Mouse (Mus musculus) right cerebral cortex, postnatal 25 days (tissue): ENCODE measurements at regions not wholly inside any gene's neighbourhood (a gene's known extent, or its start where the extent isn't known, plus 50 kb on each side); places are given as distances from the start of the nearest gene placed in this dataset.

ENCODE experiments used
- DNase-seq: peaks from one replicate; pipeline ENCODE4 v3.0.0; 2022

DNA sequence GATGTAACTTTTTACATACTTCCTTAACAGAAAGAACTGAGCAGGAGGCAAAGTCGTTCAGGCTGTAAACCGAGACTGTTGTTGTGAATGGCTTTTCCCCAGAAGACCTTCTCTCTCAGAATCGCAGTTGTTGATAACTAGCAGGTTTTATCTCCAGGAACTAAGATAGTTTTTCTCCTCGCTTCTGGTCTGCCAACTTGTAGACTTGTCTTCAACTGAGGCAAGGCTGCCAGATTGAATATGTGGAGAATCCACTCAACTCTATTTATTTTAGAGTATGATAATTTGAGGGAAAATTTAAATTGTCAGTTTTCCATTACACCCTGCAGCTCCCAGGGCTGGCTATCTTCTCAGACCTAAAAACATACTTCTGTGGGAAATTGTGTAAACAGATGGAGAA is 206.6 kb upstream of the Tet2 start:
- DNase-seq: no peak

GRCm38 (mm10) chr3:133753041-133753440 is 208.1 kb upstream of the Tet2 start:
- DNase-seq: no peak

GRCm38 (mm10) chr3:133754006-133754910 is 209.3 kb upstream of the Tet2 start:
- no peak for DNase-seq

- DNase-seq: peak; percentile 87
Measured at GRCm38 (mm10) chr3:133754911-133755259, 209.9 kb upstream of the Tet2 start.

DNA sequence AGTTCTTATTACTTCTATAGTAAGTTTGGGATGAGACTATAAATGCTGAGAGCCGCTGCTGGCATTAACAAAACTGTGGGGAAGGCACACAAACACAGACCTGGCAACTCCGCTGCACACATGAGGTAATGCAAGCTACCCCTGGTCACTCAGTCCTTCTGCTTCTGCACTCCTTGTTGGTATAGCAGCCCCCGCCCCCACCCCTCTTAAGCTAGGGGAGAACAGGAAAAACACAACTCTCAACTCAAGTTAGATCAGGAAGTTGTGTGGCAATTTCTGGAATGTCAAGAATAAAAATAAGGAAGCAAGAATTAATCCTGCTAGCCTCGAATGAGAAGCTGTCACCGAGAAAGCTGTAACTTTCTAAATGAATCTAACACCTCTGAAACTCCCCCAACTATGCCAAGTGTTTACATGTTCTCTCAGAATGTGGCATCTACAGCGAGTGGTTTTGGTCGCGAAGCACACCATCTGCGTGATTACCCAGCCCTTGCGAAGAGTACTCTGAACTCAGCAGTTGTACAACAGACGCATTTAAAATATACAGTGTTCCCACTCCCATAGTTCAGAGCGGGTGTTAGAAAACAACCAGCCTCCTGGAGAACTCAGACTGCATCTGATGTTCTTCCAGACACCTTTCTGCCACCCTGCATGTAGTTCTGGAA is 212.9 kb upstream of the Tet2 start:
- DNase-seq: peak; percentile 27

DNA sequence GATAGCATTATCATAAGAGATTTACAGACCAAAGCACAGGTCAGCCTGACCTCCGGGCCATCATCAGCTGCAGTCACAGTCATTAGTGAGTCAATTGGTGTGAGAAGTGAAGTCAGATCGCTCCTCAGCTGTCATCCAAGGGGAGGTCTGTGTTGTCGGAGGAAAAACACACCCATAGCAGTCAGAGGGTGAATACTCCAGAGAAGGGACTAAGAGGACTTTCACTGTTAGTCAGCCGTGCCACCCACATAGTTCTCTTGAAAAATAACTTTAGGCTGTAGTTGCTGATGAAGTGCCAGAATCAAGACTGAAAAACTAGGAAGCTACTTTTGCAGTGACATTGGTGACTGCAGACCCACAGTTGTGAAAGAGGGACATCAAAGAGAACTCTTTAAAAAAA is 213.5 kb upstream of the Tet2 start:
- DNase-seq: no peak

DNA sequence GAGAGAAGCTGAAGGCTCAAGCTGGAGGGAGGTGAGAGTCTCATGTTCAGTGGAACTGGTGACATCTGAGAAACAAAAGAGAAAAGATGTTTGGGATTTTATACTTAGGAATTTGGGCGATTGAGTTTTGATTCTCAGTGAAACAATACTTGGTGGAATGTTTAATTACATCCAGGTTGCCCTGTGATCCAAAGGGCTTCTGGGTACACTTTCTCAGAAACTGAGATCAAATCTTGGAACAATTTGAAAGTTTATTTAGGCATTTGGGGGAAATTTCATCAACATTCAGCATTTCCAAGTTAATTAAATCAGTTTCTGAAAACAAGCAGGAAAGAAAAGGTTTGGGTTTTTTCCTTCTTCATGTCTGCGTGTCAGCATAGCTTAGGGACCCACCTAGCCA is 214.7 kb upstream of the Tet2 start:
- DNase-seq: no peak

GRCm38 (mm10) chr3:133760221-133760620 is 215.3 kb upstream of the Tet2 start:
- DNase-seq: no peak

DNA sequence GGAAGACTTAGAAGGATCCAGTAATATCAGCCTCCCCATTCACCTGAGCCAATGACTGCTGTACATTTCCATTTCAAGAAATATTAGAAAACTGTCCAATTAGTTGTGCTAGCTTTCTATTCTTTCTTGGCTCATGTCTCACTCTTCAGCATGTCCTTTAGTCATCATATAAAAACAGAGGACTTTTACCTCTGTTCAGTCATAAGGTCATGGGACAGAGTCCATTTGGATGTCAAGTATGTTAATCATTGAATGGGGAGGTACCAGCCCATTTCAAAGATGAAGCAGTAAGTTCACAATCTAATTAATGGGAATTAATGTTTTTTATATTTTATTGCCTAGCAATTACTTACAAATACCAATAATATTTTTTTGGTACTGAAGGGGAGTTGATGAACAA is 218.8 kb upstream of the Tet2 start:
- DNase-seq: no peak

DNA sequence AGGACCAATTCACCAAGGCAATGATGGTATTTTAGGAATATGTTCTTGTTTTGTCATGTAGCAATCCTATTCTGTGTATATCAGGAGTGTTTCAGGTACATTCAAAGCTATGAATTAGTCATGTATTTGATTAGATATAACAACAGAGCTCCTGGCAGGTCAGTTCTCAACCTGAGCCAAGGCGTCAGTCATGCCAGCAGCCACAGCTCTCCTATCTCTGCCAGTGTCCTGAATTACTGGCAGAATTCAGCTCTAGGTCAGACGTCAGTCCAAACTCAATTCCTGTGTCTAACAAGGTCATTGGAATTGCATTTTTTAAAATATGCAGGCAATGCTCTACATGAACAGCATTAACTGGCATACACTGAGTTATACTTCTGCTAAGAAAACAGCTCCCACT is 228.6 kb upstream of the Tet2 start:
- DNase-seq: no peak

DNA sequence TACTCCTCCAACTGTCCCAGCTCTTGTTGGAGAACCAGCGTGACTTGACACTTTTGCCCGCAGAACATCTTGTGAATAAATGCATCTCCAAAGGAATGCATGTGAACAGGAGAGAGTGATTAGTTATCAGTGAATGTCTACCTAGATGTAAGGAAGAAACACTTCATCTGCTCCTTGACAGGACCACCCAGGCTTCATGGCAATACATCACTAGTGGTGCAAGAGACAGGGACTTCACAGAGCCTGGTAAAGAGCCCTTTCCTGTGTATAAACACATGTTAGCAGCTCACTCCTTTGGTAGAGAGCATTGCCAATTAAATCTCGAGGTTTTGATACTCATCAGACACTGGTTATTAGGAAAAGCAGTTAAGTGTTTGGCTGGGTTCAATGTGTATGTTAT is 229.3 kb upstream of the Tet2 start:
- no peak for DNase-seq

GRCm38 (mm10) chr3:133776013-133776412 is 231.1 kb upstream of the Tet2 start:
- no peak for DNase-seq

DNA sequence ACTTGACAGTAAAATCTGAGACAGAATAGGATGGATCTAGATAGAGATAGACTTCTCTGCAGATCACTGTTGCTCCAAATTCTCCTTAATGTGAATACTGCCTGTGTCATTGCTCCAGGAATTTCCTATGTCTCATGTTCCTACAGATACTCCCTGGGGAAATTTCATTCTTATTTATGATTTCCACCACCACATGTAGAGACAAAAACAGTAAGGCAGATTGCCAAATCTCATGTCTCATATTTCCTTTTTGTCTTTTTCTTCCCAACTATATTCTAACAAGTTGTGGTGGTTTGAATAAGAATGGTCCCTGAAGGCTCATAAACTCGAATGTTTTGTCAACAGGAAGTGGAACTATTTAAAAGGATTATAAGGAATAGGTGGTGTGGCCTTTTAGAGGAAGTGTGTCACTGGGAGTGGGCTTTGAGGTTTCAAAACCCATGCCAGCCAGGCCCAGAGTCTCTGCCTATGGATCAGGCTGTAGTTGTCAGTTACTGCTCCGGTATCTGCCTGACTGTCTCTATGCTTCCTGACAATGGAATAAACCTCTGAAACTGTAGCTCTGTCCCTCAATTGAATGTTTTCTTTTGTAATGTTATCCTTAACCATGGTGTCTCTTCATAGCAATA is 234.3 kb upstream of the Tet2 start:
- DNase-seq: no peak

- no peak for DNase-seq
Measured at GRCm38 (mm10) chr3:133783060-133783459, 238.1 kb upstream of the Tet2 start.

- DNase-seq: no peak
Measured at GRCm38 (mm10) chr3:133791361-133791760, 246.4 kb upstream of the Tet2 start.

- DNase-seq: no peak
Measured at GRCm38 (mm10) chr3:133809007-133809552, 264.1 kb upstream of the Tet2 start.

- DNase-seq: no peak
Measured at GRCm38 (mm10) chr3:133818966-133819700, 274.2 kb upstream of the Tet2 start.

- no peak for DNase-seq
Measured at GRCm38 (mm10) chr3:133833739-133834391, 288.9 kb upstream of the Tet2 start.

DNA sequence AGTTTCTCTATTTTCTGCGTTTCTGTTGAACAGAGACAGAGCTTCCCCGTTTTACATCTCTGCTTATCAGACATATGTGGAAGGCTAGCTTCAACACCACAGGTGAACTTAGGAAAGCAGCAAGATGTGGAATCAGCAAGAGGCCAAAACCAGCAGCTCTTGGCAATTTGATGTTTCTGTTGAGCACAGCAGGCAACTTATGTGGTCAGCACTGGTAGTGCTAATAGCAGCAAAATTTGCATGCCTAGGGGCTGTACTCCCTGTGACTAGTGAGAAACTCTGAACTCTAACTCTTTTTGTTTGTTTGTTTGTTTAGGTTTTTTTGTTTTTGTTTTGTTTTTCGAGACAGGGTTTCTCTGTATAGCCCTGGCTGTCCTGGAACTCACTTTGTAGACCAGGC is 289.5 kb upstream of the Tet2 start:
- DNase-seq: no peak

DNA sequence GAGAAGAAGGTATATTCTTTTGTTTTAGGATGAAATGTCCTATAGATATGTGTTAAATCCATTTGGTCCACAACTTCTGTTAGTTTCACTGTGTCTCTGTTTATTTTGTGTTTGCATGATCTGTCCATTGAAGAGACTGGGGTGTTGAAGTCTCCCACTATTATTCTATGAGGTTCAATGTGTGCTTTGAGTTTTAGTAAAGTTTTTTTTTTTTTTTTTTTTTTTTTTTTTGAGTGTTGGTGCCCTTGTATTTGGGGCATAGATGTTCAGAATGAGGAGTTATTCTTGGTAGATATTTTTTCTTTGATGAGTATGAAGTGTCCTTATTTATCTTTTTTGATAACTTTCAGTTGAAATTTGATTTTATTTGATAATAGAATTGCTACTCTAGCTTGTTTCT is 301.4 kb upstream of the Tet2 start:
- DNase-seq: no peak

GRCm38 (mm10) chr3:133874383-133874782 is 329.4 kb upstream of the Tet2 start:
- DNase-seq: no peak

GRCm38 (mm10) chr3:133876439-133877072 is 331.6 kb upstream of the Tet2 start:
- DNase-seq: peak; percentile 81
